Mouse (Mus musculus): ENCODE data around the gene Mrc1.
A peak's percentile ranks its signal among the peaks of the same experiment; 100 is the strongest.

Mrc1 gene

DNA sequence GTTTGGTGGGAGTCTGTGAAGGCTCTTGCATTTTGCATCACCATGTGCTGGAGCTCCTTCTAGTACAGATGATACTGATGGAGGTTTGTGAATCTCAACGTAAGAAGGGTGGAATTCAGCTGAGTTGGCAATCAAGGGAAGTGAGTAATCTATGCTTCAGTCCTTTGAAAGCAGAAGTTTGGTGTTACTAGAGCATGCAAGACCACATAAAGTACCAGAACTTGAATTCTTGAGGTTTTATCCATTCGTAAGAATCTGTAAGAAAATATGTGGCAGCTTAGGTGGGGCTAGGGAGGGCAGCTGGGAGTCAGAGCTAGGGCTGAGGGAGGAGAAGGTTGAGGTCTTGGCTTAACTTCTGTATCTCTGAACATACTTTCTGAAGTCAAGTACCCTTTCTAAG lies 15.5 kb downstream of the Mrc1 start:
- DNase-seq, result no peak

DNA sequence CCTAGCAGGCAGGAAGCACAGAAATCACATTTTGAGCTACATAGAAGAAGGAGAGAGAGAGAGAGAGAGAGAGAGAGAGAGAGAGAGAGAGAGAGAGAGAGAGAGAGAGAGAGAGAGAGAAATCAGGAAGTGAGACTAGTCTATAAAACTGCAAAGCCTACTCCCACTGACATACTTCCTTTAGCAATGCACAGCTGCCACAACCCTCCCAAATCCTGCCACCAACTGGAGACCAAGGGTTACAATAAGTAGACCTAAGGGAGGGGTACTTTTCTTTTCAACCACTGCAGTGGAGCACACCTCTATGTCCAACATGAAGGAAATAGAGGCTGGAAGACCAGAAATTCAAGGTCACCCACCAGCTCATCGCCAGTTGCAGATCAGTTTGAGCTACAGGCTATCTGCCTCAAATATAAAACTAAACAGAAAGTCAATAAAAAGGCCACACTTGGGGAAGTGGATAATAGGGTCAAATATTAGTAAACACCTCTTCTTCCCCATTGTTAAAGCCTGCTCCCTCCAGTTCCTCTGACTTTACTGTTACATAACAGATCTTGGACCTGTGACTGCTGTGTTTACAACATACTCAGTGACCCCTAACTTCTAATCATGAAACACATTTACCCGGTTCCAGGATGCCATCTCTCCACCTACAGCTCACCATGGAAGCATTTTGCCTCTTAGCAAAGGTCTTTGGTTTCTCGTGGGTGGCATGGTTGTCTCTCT lies 20.8 kb downstream of the Mrc1 start:
- no peak for DNase-seq

DNA sequence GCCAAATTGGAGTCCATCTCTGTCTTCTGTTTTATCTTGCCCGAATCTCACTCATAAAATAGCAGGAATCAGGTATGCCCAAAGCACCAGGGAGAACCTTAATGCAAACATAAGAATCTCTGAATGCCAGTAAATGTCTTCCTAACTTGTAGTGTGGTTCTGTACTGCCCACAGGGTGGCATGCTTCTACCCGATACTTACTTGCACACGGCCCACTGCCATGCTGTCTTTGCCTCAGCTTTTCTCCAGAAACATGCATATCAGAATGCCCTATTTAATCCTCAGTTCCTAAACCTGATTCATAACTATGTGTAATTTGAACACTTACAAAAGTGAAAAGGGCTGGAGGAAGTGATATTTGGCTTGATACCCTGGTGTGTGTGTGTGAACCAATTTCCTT lies 22.7 kb downstream of the Mrc1 start:
- DNase-seq, result no peak

DNA sequence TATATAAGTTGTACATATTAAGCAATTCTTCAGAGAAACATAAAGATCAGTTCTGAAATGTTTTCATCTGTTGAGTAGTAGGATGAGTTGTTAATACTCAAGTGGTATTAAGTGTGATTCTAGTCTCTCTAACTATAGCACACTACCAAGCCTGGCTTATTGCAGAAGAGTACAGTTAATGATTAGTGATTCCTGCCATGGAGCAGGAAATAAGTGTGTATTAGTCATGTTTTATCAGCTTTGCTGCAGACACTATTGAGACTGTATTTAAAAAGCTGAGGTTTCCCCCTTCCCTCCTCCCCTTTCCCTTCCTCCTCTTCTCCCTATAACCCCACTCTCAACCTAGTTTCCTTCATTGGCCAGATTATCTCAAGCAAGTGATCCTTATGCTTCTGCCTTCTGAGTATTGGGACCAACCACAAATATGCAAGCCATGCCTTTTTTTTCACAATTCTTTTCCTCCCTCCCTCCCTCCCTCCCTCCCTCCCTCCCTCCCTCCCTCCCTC lies 29.2 kb downstream of the Mrc1 start:
- no peak for DNase-seq

DNA sequence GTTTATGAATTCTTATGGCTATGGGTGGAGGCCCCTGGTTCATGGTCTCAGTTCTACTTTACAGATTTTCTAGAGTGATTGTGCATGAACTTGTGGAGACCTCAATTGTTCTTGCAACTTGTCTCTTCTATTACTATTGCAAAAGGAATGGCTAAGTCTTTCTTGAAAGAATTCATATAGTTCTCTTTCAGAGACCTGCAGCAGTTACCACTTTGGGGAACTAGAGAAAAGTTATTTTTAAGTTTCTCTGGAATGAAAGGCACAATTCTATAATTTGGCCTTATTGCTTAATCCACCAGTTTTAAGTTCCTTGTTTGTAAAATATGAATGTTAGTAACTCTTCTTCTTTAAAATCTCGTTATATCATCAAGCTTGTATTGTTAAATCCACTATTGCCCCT lies 32.9 kb downstream of the Mrc1 start:
- no peak for DNase-seq

DNA sequence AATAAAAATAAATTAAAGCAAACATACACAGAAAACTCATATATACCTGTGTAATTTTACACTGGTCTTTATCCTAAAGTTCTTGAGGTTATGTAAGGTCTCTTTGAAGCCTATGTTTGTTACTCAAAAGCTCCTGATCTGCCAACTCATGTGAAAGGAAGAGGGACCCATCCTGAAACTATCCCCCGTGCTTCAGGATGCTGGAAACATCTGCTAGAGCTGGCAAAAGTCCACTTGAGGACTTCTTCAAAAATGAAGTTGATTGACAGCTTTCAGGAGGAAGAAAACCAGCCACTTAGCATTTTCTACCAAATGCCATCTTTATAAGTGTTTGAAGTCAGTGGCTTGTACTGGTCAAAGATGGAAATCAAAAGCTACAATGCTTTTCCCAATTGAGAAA lies 40.0 kb downstream of the Mrc1 start:
- DNase-seq, result no peak

DNA sequence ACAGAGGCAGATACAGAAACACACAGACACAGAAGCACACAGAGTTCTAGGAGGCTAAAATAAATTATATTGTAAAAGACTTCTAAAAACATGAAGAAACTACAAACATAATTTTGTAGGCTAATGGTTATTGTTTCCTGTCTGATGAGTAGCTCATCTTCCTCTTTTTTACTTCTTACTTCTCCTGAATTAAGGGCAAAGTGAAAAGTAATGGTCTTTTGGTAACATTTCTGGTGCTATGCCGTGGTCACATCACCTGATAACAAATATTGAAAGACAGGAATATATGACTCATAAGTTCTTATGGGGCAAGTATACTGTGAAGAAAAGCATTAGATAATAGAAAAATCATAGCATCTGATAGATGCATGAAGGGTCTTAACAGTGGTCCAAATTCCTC lies 42.9 kb downstream of the Mrc1 start:
- DNase-seq, result no peak

DNA sequence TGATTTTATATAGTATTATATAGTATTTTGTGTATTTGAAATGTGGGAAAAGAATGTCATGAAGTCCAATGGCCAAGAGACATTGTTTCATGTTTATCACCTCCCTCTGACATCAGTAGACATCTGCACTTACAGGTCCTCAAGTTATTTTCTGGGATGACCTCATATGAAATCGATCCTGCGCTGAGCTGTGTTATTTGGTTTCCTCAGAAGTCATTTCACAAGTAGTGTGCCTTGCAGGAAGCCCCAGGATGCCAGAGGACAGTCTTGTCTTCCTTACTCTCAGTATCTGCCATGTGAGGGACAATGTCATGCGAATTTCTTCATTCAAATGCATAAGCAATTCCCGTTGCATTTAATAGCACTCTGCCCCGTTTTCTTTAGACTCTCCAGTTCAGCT lies 46.6 kb downstream of the Mrc1 start:
- DNase-seq, result no peak

DNA sequence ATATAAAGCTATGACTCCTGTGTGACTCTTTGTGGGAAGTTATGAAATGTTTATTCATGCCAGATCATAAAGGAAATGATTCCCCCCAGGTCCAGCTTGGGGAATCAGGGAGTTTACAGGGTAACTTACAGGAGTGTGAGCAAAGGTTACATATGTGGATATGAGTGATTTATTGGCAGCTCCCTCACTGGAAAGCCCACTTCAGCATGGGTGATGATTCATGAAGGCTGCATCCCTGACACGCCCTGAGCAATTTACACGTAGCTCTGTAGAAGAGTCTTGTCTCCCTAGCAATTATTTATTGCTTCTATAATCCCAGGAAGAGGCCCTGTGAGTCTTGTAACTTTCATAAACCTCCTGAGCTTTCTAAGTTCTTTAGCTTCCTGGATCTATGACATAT lies 50.1 kb downstream of the Mrc1 start:
- peak; percentile 7 for DNase-seq

DNA sequence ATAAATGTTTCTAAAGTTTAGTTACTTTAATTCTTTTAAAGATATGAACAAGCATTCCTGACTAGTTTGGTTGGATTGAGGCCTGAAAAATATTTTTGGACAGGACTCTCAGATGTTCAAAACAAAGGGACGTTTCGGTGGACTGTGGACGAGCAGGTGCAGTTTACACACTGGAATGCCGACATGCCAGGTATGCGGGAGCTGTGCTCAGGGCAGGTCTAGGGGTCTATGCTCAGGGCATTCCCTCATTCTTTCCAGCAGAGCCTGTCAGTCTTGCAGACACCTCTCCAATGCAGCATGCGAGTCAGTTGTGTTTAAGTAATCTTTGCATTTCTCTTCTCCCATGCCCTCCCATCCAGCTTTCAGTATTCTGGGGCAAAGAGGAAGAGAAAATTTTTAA lies 50.6 kb downstream of the Mrc1 start:
- no peak for DNase-seq

DNA sequence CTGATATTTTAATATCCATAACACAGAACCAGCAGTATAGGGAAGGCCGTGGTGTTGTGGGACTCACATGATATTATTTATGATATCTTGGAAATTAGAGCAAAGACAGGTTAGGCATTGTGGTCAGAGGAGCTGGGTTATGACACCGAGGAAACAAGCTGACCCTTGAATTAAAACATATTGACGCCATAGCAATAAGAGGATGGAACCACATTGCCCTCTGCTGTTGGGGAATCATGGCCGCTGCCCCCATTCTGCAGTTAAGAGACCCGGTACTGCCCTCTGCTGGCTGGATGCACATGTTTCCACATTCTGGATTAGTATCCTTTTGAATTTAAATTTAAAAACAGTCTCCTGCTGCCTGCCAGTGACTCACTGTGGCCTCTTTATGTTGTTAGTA lies 66.1 kb downstream of the Mrc1 start:
- DNase-seq, result peak; percentile 89

DNA sequence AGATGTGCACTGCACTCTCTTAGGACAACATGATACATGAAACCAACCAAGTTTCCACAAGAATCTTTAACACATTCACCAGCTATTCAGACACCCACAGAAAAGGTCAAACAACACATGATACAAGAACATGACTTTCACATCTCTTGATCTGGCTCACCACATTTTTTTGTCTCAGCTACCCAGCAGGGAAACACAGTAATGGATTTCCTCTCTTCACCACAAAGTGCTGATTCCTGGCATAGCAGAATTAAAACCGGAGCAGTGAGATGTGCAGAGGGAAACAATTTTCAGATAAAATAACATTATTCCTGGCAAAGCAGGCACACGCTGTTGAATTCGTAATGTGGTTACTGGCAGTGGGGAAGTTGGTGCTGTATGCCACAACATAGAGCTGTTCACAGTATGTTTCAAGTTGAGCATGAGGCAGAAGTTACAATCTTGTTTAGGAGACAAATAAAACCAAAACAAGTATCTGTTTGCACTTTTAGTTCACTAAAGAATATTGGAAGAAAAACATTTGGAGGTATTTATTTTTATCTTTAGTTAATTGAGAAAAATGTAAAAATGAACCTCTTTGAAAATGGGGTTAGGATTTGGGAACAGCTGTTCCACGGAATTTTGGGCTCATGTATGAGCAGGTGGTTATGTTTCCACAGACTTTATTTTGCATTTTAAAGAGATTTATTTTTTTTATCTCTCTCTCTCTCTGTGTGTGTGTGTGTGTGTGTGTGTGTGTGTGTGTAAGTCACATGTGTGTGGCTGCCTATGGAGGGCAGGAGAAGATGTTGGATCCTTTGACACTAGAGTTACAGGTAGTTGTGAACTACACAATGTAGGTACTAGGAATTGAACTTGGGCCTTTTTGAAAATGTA lies 83.6 kb downstream of the Mrc1 start:
- no peak for DNase-seq

DNA sequence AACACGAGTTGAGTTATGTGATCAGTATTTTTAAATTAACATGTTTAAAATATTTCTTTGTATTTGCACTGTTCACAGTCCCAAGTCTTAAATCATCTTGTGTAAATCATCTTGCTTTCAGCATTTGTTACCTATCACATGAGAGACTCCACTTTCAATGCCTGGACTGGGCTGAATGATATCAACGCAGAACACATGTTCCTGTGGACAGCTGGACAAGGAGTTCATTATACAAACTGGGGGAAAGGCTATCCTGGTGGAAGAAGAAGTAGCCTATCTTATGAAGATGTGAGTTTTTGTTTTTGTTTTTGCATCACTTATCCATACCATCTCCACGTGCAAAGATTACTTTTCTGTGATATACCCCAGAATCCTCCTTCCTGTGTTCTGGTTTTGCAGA lies 85.9 kb downstream of the Mrc1 start:
- no peak for DNase-seq

DNA sequence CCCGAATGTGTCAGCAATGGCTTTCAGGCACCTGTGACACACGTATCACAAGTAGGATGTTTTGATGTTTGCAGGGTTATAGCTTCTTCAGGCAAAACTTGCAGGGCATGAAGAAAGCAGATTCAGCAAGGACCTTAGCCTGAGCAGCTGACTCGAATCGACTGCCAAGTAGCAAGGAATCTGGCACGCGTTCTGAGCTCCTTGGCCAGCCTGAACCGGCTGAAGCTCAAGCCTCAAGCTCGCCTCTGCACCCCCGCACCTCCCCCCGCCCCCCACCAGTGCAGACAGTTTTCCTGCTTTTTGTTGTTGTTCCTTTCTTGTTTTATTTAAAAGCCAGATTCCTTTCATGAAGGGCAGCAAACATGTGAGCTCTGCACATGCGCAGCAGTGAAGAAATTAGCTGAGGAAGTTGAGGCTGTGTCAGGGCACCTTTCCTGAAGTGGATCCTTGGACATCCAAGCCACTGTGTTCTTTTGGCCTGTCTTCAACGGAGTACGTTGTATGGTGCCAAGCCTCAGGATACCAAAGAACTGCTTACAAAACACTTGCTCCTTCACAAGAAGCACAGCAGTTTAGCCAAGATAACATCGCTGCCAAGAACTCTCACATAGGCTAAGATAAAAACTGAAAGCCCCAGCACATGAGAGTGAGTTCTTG lies 112.6 kb downstream of the Mrc1 start:
- DNase-seq, result no peak

DNA sequence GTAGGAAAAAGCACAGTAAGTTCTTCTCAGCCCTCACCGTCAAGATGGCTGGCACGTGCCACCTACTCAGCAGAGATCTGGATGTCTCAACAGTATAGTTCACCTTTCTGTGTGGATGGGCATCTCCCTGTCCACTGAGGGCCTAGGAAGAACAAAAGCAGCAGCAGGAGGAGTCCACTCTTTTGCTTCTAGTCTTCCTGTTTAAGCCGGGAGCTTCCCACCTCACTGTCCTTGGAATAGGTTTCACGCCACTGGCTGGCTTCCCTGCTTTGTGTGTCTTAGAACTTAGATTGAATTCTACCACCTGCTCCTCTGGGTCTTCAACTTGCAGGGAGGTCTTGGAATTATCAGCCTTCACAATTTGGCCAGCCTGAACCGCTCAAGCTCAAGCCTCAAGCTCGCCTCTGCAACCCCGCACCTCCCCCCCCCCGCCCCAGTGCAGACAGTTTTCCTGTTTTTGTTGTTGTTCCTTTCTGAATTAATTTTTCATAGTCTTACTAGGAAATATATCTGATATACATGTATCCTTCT lies 113.2 kb downstream of the Mrc1 start:
- DNase-seq, result no peak

Measured in embryo, embryonic 11 days (tissue).